Mouse (Mus musculus): ENCODE data around the gene Mcm6. TPM values are rescaled to one million over a fixed set of nuclear protein-coding genes. Genes with fewer than 3 reads are reported as not detected.

Gene Mcm6
- total RNA-seq, 2 experiments from 2014 or later = 7.1 to 10.3 TPM

Other genes with a start within 250 kb of the Mcm6 start
- 10 to 100 TPM; 44.8 to 51.9 TPM for gene Ubxn4, start 115.7 kb downstream of the Mcm6 start, total RNA-seq (2021)
- gene Lct, start 31.3 kb downstream of the Mcm6 start, total RNA-seq (2021) = 1 to 10 TPM; 5.9 to 7.2 TPM
- gene Dars, start 57.7 kb upstream of the Mcm6 start, total RNA-seq (2021) = 10 to 100 TPM; 58.5 to 63.3 TPM
- gene Cxcr4, start 232.6 kb upstream of the Mcm6 start, total RNA-seq (2021) = 1 to 10 TPM; 5.1 to 6.0 TPM